In the genomic region with DNA sequence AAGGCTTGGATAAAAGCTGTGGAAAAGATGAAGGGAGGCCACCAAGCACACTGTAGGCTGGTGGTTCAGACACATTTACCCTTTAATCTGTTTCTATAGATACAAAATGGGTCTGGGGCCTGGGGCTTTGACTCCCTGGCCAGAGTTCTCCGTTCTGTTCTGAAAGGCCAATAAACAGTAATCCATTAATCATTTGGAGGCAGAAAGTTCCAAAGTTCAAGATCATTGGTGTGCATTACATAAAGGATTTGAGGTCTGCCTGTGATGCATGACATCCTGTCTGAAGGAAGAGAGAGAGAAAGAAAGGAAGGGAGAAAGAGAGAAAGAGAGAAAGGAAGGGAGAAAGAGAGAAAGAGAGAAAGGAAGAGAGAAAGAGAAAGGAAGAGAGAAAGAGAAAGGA, we compare ENCODE assay signal across 30 mouse cellular contexts. TPM values are rescaled to one million over a fixed set of nuclear protein-coding genes. Genes with fewer than 3 reads are reported as not detected.
DNase-seq lines count a peak whose midpoint lies in the region; ATAC-seq and TF ChIP-seq lines count a peak whose summit lies in the region.
"Had no signal": no experiment of that assay in that cellular context is flagged by ENCODE, and none has a peak within 500 bp of the region (broad histone marks: within the 10 kb centered on the region; RNA-seq: fewer than 3 reads in every experiment).

No protein-coding gene starts in this region.

- peak overlapping the region; percentile 45 for H3K27ac ChIP-seq in kidney, adult 2 months (ENCODE audit: insufficient read depth, low read depth, low read length)
- no peak overlapping the region for H3K27ac ChIP-seq in kidney, postnatal 0 days
- H3K27ac ChIP-seq in kidney, embryonic 16.5 days (ENCODE audit: low read length) = no peak overlapping the region
- H3K27ac ChIP-seq: embryonic facial prominence, embryonic 10.5 days; embryonic facial prominence, embryonic 13.5 days; forebrain, embryonic 12.5 days; forebrain, embryonic 15.5 days; heart, embryonic 15.5 days; hindbrain, embryonic 10.5 days; hindbrain, embryonic 13.5 days had no signal

- peak; percentile 83 for DNase-seq in kidney, adult 2 months
- no peak for DNase-seq in kidney, postnatal 4 days
- DNase-seq in kidney, postnatal 0 days (ENCODE audit: low spot score) = peak; percentile 9
- DNase-seq in kidney, postnatal 36 days = peak; percentile 22 to 62
- no peak for DNase-seq in ovary, postnatal 10 days (ENCODE audit: low spot score)
- DNase-seq: adrenal gland, adult 8-10 months; adrenal gland, postnatal 25 days; cerebellum, adult 11-12 months; cerebellum, adult 8-10 months; cerebellum, postnatal 10 days; cerebellum, postnatal 36 days; embryo, embryonic 11 days; gastrocnemius, postnatal 25 days; heart, adult 18-20 months; heart, postnatal 10 days; heart, postnatal 36 days had no signal

- TF ChIP-seq POLR2A in kidney, adult 2 months (IDR thresholded peaks at IDR 0.05; ENCODE audit: low read depth, low read length) = no peak

- TF ChIP-seq CTCF in kidney, adult 2 months (conservative IDR thresholded peaks at IDR 0.05; ENCODE audit: insufficient read depth, insufficient read length, low read depth, low read length) = no peak
- TF ChIP-seq CTCF in kidney, postnatal 0 days (IDR thresholded peaks at IDR 0.05; ENCODE audit: low read depth) = no peak

- ATAC-seq in kidney, postnatal 0 days (replicated peaks; ENCODE audit: low FRiP score, low read depth) = no peak
- no peak for ATAC-seq in kidney, embryonic 16.5 days (ENCODE audit: low FRiP score, low TSS enrichment)
- ATAC-seq: CD4-positive, CD25-positive, alpha-beta regulatory T cell, adult 4 months; forebrain, embryonic 15.5 days had no signal

- H3K9me3 ChIP-seq in kidney, postnatal 0 days (replicated peaks; ENCODE audit: low read length) = no peaks in the 10 kb centered on the region
- no peaks in the 10 kb centered on the region for H3K9me3 ChIP-seq in kidney, embryonic 16.5 days (ENCODE audit: low read length)
- H3K9me3 ChIP-seq: embryonic facial prominence, embryonic 10.5 days; embryonic facial prominence, embryonic 13.5 days; forebrain, embryonic 12.5 days; forebrain, embryonic 15.5 days; heart, embryonic 12.5 days; heart, embryonic 15.5 days; hindbrain, embryonic 10.5 days; hindbrain, embryonic 13.5 days had no signal

- H3K27me3 ChIP-seq in kidney, adult 2 months (replicated peaks; ENCODE audit: control insufficient read depth, insufficient read depth, low read length) = no peaks in the 10 kb centered on the region
- H3K27me3 ChIP-seq in kidney, postnatal 0 days (ENCODE audit: insufficient read depth, low read length) = no peaks in the 10 kb centered on the region
- no peaks in the 10 kb centered on the region for H3K27me3 ChIP-seq in kidney, embryonic 16.5 days (ENCODE audit: insufficient read depth, low read length)
- H3K27me3 ChIP-seq: embryonic facial prominence, embryonic 13.5 days; forebrain, embryonic 12.5 days; forebrain, embryonic 15.5 days; heart, embryonic 12.5 days; heart, embryonic 15.5 days; hindbrain, embryonic 13.5 days had no signal

- WGBS in kidney, adult 2 months = 24% methylated on average over 1 of the region's 1 CpGs
- WGBS in kidney, postnatal 0 days = 21% methylated on average over 1 of the region's 1 CpGs
- 18% methylated on average over 1 of the region's 1 CpGs for WGBS in kidney, embryonic 16.5 days

- no peak overlapping the region for H3K4me2 ChIP-seq in kidney, postnatal 0 days (ENCODE audit: low read length)
- no peak overlapping the region for H3K4me2 ChIP-seq in kidney, embryonic 16.5 days (replicated peaks; ENCODE audit: low read depth, low read length)
- H3K4me2 ChIP-seq: embryonic facial prominence, embryonic 13.5 days; forebrain, embryonic 12.5 days; forebrain, embryonic 15.5 days; heart, embryonic 12.5 days; heart, embryonic 15.5 days; hindbrain, embryonic 13.5 days had no signal

- no peak overlapping the region for H3K4me3 ChIP-seq in kidney, adult 2 months (ENCODE audit: insufficient read depth, low read depth, low read length)
- H3K4me3 ChIP-seq in kidney, postnatal 0 days (replicated peaks; ENCODE audit: low read depth, low read length) = no peak overlapping the region
- H3K4me3 ChIP-seq in kidney, embryonic 16.5 days (ENCODE audit: low read length) = no peak overlapping the region
- H3K4me3 ChIP-seq: embryonic facial prominence, embryonic 10.5 days; embryonic facial prominence, embryonic 13.5 days; erythroblast, embryonic 14.5 days; forebrain, embryonic 12.5 days; forebrain, embryonic 15.5 days; heart, embryonic 12.5 days; heart, embryonic 15.5 days; hindbrain, embryonic 10.5 days; hindbrain, embryonic 13.5 days had no signal

- H3K4me1 ChIP-seq in kidney, adult 2 months (ENCODE audit: control insufficient read depth, insufficient read depth, low read length) = peaks cover 5% of the 10 kb centered on the region; the same call in 1 of the 2 replicates
- no peaks in the 10 kb centered on the region for H3K4me1 ChIP-seq in kidney, postnatal 0 days (replicated peaks; ENCODE audit: insufficient read depth, low read length)
- no peaks in the 10 kb centered on the region for H3K4me1 ChIP-seq in kidney, embryonic 16.5 days (ENCODE audit: insufficient read depth, low read length)
- H3K4me1 ChIP-seq: embryonic facial prominence, embryonic 10.5 days; embryonic facial prominence, embryonic 13.5 days; forebrain, embryonic 12.5 days; forebrain, embryonic 15.5 days; heart, embryonic 12.5 days; heart, embryonic 15.5 days; hindbrain, embryonic 10.5 days; hindbrain, embryonic 13.5 days had no signal

- no peaks in the 10 kb centered on the region for H3K36me3 ChIP-seq in kidney, adult 2 months (ENCODE audit: control insufficient read depth, insufficient read depth, low read length)
- H3K36me3 ChIP-seq in kidney, postnatal 0 days (ENCODE audit: insufficient read depth, low read length) = no peaks in the 10 kb centered on the region
- no peaks in the 10 kb centered on the region for H3K36me3 ChIP-seq in kidney, embryonic 16.5 days (ENCODE audit: insufficient read depth, low read length)
- H3K36me3 ChIP-seq: embryonic facial prominence, embryonic 10.5 days; embryonic facial prominence, embryonic 13.5 days; forebrain, embryonic 12.5 days; forebrain, embryonic 15.5 days; heart, embryonic 12.5 days; heart, embryonic 15.5 days; hindbrain, embryonic 10.5 days; hindbrain, embryonic 13.5 days had no signal

- H3K9ac ChIP-seq in kidney, postnatal 0 days (ENCODE audit: low read depth, low read length) = no peak overlapping the region
- H3K9ac ChIP-seq in kidney, embryonic 16.5 days (replicated peaks; ENCODE audit: low read length) = no peak overlapping the region
- H3K9ac ChIP-seq: embryonic facial prominence, embryonic 13.5 days; forebrain, embryonic 12.5 days; forebrain, embryonic 15.5 days; heart, embryonic 12.5 days; heart, embryonic 15.5 days; hindbrain, embryonic 13.5 days had no signal

RNA-seq across cellular contexts. Expression of a gene that starts 2.5 kb away (rescaled TPM):
- 0.61 and 0.67 TPM in 2 replicates for polyA plus RNA-seq in kidney, adult 2 months (2012; rRNA removed)
- 0.57 and 1.2 TPM in 2 replicates for polyA plus RNA-seq in kidney, postnatal 0 days (2015; fragmentation: Nextera tagmentation; extraction: Ambion mirVana)
- 0.89 and 1.1 TPM in 2 replicates for polyA plus RNA-seq in kidney, embryonic 16.5 days (2015; fragmentation: Nextera tagmentation; extraction: Ambion mirVana)
- polyA plus RNA-seq: brain, embryonic 14.5 days; C2C12; CD4-positive, CD25-positive, alpha-beta regulatory T cell, adult 4 months; cortical plate, adult 2 months; embryonic facial prominence, embryonic 10.5 days; embryonic facial prominence, embryonic 13.5 days; erythroblast, embryonic 14.5 days; forebrain, embryonic 12.5 days; forebrain, embryonic 15.5 days; heart, embryonic 12.5 days; heart, embryonic 15.5 days; hindbrain, embryonic 10.5 days; hindbrain, embryonic 13.5 days had no signal

Comparison
In these comparisons a context has a peak if more than half of its experiments do, and no peak if none do; other contexts are left out.
1. DNase-seq: peak in kidney, adult 2 months (single experiment), kidney, postnatal 0 days (single experiment) and kidney, postnatal 36 days (2 of 2); none in kidney, postnatal 4 days (0 of 2) and ovary, postnatal 10 days (single experiment).